Mouse (Mus musculus) cerebellum, postnatal 4 days (tissue): ENCODE results near the gene Cdk5rap3.

Source experiments
- DNase-seq, 2 experiments: peaks; one replicate each; pipeline ENCODE4 v3.0.0; 2022; ENCODE audit warnings: low spot score in 2 of 2, mixed read lengths in 1 of 2

Gene Cdk5rap3

GRCm38 (mm10) chr11:96895886-96896285 is 20.4 kb downstream of the Cdk5rap3 start:
- no peak for DNase-seq

- DNase-seq = no peak
Observed at GRCm38 (mm10) chr11:96893203-96893842, 23.0 kb downstream of the Cdk5rap3 start.

- no peak for DNase-seq
Observed at GRCm38 (mm10) chr11:96891784-96892527, 24.3 kb downstream of the Cdk5rap3 start.

- no peak for DNase-seq
Observed at GRCm38 (mm10) chr11:96886942-96887546, 29.3 kb downstream of the Cdk5rap3 start.

GRCm38 (mm10) chr11:96885901-96886340 is 30.4 kb downstream of the Cdk5rap3 start:
- no peak for DNase-seq

GRCm38 (mm10) chr11:96880296-96880695 is 36.0 kb downstream of the Cdk5rap3 start:
- no peak for DNase-seq

GRCm38 (mm10) chr11:96879359-96879758 is 36.9 kb downstream of the Cdk5rap3 start:
- no peak for DNase-seq

GRCm38 (mm10) chr11:96878715-96879114 is 37.6 kb downstream of the Cdk5rap3 start:
- no peak for DNase-seq

GRCm38 (mm10) chr11:96877071-96877470 is 39.2 kb downstream of the Cdk5rap3 start:
- no peak for DNase-seq

GRCm38 (mm10) chr11:96876300-96877040 is 39.8 kb downstream of the Cdk5rap3 start:
- DNase-seq = no peak

- DNase-seq = peak; percentile 79 to 89
Observed at GRCm38 (mm10) chr11:96875745-96876144, 40.6 kb downstream of the Cdk5rap3 start.

GRCm38 (mm10) chr11:96875270-96875669 is 41.0 kb downstream of the Cdk5rap3 start:
- DNase-seq = no peak

- DNase-seq = no peak
Observed at GRCm38 (mm10) chr11:96873601-96874140, 42.6 kb downstream of the Cdk5rap3 start.

GRCm38 (mm10) chr11:96872441-96873379 is 43.6 kb downstream of the Cdk5rap3 start:
- DNase-seq = no peak

- peak; percentile 63 to 78 for DNase-seq
Observed at GRCm38 (mm10) chr11:96867149-96867548, 49.1 kb downstream of the Cdk5rap3 start.

GRCm38 (mm10) chr11:96863206-96863995 is 52.9 kb downstream of the Cdk5rap3 start:
- peak in 1 of 2 experiments; percentile 50 for DNase-seq

- DNase-seq = no peak
Observed at GRCm38 (mm10) chr11:96862534-96862933, 53.8 kb downstream of the Cdk5rap3 start.

- DNase-seq = peak; percentile 96 to 98
Observed at GRCm38 (mm10) chr11:96861878-96862289, 54.4 kb downstream of the Cdk5rap3 start.

GRCm38 (mm10) chr11:96861446-96861845 is 54.9 kb downstream of the Cdk5rap3 start:
- DNase-seq = no peak

GRCm38 (mm10) chr11:96860564-96860963 is 55.7 kb downstream of the Cdk5rap3 start:
- DNase-seq = peak; percentile 76 to 91
